Mouse (Mus musculus) T-helper 2 cell (primary cell): Measurements from ENCODE around the gene Taok3.

Source experiments
- in situ Hi-C: fragments of 300-600 bp; cut with MboI, MseI; formaldehyde crosslinking; loops from one replicate; pipeline ENCODE4 v1.15.1; 2025; ENCODE audit warnings: high pct_unique_total_duplicates

Gene Taok3

DNA sequence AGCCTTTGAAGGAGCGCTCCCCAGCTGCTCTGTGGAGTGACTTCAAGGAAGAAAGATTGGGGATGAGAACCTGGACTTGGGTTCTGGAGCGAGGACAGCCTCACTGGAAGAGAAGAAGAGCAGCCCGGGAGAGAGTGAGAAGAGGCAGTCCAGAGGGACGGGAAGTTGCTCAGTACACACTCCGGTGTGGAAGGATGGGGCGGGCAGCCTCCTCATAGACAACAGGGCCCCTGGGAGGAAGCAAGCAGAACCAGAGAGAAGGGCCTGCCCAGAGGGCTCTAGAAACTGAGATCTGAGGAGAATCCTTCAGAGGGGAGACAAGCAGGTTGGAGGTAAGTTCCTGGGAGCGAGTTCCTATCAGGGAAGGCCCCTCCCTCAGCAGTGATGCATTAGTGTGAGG, 20.4 kb downstream of the Taok3 start:
- in situ Hi-C loops: no loop called here

DNA sequence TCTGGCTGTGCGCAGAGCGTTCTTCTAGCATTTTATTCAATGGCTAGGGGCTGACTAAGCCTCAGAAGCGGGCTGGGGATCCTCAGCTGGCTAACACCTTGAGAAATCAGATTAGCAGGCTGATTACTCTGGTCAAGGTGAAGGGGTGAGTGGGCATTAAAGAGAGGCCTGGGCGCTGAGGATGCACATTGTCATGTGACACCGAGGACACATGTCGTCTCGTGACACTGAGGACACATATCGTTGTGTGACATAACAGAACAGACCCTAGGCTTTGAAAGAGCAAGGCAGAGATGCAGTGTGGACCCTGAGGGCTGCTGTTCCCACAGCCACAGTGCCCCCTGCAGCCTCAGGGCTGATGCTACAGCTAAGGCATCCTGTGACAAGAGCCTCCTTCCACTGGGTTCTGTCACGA, 23.8 kb downstream of the Taok3 start:
- in situ Hi-C loops: no loop called here

GRCm38 (mm10) chr5:117146165-117146564, 26.2 kb downstream of the Taok3 start:
- in situ Hi-C loops: no loop called here

DNA sequence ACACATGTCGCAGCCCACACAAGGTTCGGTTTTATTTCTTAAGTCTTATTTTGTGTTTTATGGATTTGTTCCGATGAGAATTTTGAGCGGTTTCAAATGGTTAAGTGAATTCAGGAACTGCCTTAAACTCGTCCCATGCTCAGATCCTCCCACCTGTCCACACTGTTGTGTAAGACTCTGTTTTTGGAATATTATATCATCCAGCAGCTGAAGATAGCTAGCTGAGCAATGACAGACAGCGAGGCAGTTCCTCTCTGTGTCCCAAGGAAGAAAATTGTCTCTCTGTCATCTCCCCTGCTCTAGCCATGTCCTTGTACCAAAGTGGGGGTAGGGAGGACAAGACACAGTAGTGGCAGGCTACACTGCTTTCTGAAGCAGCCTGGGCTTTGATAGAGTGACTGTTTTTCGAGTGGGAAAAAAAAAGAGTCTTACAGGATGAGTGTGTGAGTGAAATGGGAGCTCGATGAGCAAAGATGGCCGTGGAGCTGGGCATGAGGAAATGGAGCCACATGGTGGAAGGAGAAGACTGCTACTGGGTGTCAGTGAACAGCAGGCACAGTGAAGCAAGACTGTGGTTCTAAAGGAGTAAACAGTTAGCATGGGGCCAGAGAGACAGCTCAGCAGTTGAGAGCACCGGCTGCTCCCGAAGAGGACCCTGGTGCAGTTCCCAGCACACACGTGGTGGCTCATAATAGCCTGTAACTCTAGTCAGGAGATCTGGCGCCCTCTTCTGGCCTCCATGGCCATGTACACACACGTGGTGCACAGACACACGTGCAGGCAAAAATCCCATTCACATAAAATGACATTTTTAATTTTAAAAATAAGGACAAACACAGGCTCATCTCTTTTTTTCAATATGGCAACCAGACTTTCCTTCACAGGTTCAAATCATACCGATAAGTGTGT, 27.5 kb downstream of the Taok3 start:
- in situ Hi-C loops: no loop called here

DNA sequence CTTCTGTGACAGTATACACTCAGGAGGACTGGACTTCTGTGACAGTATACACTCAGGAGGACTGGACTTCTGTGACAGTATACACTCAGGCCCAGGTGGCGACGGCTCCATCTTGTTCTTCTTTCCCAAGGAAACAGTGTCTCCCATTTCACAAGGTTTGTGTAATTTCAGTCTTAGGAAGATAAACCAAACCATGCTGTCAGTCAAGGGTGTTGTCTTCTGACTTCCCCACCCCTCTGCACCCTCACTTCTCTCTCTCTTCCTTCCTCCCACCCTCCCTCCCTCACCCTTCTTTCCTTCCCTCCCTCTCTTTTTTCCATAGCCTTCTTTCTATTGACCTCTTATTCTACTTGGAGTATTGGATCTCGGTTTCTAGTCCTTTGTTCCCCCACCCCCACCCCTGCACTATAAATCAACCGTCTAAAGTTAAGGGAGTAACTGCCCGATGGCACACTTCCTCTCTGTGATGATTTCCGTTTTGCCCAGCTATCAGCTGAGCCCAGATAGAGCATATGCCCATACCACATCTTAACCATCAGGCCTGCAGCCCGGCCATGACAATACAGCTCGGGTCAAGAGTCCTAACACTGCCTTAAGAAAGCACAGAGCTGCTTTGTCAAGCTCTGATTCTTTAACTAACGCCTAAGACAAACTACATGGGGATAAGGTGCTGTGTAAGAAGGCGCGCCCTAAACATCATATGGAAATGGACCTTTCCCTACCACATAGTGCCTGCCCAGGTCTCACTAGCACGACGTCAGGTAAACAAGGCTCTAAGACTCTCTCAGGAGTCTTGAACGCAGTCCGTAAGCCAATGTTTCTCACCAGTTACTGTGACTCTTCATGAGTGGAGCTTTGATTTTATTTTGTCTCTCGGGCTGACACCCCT, 29.4 kb downstream of the Taok3 start:
- in situ Hi-C loops: no loop called here

GRCm38 (mm10) chr5:117150068-117150467, 30.1 kb downstream of the Taok3 start:
- in situ Hi-C loops: no loop called here

GRCm38 (mm10) chr5:117152944-117153343, 33.0 kb downstream of the Taok3 start:
- in situ Hi-C loops: no loop called here

- in situ Hi-C loops: no loop called here
Observed at GRCm38 (mm10) chr5:117153527-117154091, 33.7 kb downstream of the Taok3 start.

GRCm38 (mm10) chr5:117158335-117159018, 38.5 kb downstream of the Taok3 start:
- in situ Hi-C loops: loop anchor here (5.0 kb wide), 1 partner anchor 41 kb away; the partner anchor contains the start of gene Suds3

DNA sequence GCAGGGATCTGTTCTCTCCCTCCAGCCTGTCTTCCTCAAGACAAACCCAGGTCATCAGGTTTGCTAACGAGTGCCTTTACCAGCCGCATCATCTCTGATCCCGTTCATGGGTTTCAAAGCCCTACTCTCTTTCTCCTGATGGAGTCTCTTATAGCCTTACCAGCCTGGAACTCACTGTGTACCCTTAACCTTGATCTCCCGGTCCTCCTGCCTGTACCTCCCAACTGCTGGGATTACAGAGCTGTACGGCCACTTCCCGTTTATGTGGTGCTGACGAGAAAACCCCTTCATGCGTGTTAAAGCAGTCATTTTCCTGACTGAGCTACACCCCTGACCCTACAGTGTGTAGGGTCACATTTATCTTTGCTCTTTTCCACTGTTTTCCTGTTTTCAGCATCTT, 39.4 kb downstream of the Taok3 start:
- in situ Hi-C loops: loop anchor here (5.0 kb wide), 1 partner anchor 42 kb away; the partner anchor contains the start of gene Suds3

GRCm38 (mm10) chr5:117159805-117160291, 39.9 kb downstream of the Taok3 start:
- in situ Hi-C loops: loop anchor here (5.0 kb wide), 1 partner anchor 43 kb away; the partner anchor contains the start of gene Suds3

GRCm38 (mm10) chr5:117160499-117160898, 40.6 kb downstream of the Taok3 start:
- in situ Hi-C loops: no loop called here

GRCm38 (mm10) chr5:117163790-117164189, 43.9 kb downstream of the Taok3 start:
- in situ Hi-C loops: no loop called here

- in situ Hi-C loops: no loop called here
Observed at GRCm38 (mm10) chr5:117164516-117164915, 44.6 kb downstream of the Taok3 start.

DNA sequence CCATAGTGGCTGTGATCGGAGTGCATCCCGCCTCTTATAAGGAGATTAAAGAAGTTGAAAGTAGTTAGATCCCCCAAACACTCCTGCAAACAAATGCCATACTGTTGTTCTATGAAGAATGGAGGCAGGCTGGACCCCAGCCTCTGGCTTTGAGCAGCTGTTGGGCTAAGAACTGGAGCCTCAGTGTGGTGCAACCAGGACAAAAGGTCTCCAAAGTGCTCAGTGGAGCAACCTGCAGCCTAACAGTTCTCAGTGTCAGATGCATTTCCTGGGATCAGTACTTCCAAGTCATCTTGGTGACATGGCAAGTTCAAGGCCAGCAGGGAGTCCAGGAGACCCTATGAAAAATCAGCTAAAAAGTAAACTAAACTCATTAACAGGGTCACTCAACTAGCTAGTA, 45.0 kb downstream of the Taok3 start:
- in situ Hi-C loops: no loop called here

- in situ Hi-C loops: no loop called here
Observed at GRCm38 (mm10) chr5:117165946-117166345, 46.0 kb downstream of the Taok3 start.

GRCm38 (mm10) chr5:117166811-117167365, 47.0 kb downstream of the Taok3 start:
- in situ Hi-C loops: no loop called here

DNA sequence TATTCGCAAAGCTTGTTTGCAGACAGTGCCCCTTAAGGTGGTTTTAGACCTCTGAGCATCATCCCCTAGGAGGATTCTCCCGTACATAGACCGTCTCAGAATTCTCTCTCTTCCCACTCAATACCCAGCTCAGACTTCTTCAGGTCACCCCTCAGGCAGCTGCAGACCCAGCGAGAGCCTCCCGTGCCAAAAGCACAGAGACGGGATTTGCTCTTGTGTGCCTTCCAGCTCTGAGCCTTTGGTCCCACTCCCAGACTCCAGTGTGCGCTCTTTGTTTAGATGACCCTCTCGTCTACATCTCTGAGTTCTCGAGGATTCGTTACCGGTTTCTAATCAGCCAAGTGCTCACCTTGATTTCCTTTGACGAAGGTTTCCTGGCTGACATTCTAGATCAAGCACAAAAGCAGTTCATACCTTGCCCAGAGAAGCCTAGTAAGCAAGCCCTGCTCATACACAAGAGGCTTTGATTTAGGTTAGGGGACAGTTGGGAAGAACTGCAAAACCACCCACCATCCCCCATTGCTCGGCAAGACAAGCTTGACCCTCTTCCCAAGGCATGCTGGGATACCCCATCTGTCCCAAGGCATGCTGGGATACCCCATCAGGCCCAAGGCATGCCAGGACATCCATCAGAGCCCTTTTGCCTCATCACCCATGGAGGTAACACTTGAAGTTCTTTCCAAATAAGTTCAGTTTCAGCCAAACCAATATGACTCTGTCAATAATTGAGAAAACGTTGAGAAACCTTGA, 48.6 kb downstream of the Taok3 start:
- in situ Hi-C loops: no loop called here

- in situ Hi-C loops: no loop called here
Observed at GRCm38 (mm10) chr5:117174057-117174456, 54.1 kb downstream of the Taok3 start.

DNA sequence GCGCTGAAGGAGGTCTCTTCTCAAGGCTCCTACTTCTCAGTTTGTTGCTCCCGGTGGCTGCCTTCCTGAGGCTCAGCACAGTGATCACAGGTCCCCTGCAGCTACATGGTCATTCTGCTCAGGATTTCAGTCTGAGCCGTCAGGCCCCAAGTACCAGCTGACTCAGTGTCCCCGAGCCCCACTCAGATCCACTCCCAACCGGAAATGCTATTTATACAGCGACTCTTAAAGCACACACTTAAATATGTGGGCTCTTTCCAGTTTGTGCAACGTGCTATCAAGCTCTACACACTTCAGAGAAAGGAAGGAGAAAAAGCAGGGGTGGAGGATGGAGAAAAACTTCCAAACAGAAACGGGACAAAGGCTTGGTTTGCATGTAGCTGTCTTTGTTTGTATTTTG, 56.0 kb downstream of the Taok3 start:
- in situ Hi-C loops: no loop called here
